Mouse (Mus musculus) MEL (cell line): Measurements from ENCODE around the gene Nelfcd. TPM values are rescaled to one million over a fixed set of nuclear protein-coding genes. Genes with fewer than 3 reads are reported as not detected.

Source experiments
- DNase-seq: peaks from one replicate; pipeline ENCODE4 v3.0.0; 2011; ENCODE audit warnings: low read depth, low spot score
- H3K27ac ChIP-seq: 2 replicates; pipeline ENCODE4 v1.5.1; 2012; ENCODE audit warnings: low read depth, mild to moderate bottlenecking, control low read depth, low read length, moderate library complexity; ENCODE audit not compliant: control insufficient read depth
- H3K27me3 ChIP-seq, 2 experiments: fragments of 150-350 bp in 1 of 2; sonication (generic) in 1 of 2; 2 replicates each; pipeline ENCODE4 v1.6.1; 2012; ENCODE audit warnings: low read length in 2 of 2, mild to moderate bottlenecking in 2 of 2, improper control_type of control experiment in 1 of 2, moderate library complexity in 1 of 2; ENCODE audit not compliant: insufficient read depth in 2 of 2, control insufficient read depth in 1 of 2
- H3K36me3 ChIP-seq, 2 experiments: 2 replicates each; pipeline ENCODE4 v1.6.1; 2012 to 2014; ENCODE audit warnings: low read length in 2 of 2, improper control_type of control experiment in 1 of 2, inconsistent platforms in 1 of 2, mild to moderate bottlenecking in 1 of 2; ENCODE audit not compliant: insufficient read depth in 2 of 2, control insufficient read depth in 1 of 2
- H3K4me1 ChIP-seq, 2 experiments: fragments of 150-350 bp in 1 of 2; sonication (generic) in 1 of 2; 2 replicates each; pipeline ENCODE4 v1.6.1; 2012; ENCODE audit warnings: low read length in 2 of 2, improper control_type of control experiment in 1 of 2, mild to moderate bottlenecking in 1 of 2; ENCODE audit not compliant: insufficient read depth in 2 of 2, control insufficient read depth in 1 of 2
- H3K4me3 ChIP-seq, 2 experiments: fragments of 150-350 bp in 1 of 2; sonication (generic) in 1 of 2; 2 replicates each; pipeline ENCODE4 v1.5.1; 2012; ENCODE audit warnings: low read depth in 2 of 2, low read length in 2 of 2, mild to moderate bottlenecking in 2 of 2, moderate library complexity in 2 of 2, control low read depth in 1 of 2, improper control_type of control experiment in 1 of 2; ENCODE audit not compliant: control insufficient read depth in 1 of 2, insufficient read depth in 1 of 2
- H3K79me2 ChIP-seq: 2 replicates; pipeline ENCODE4 v1.6.1; 2012; ENCODE audit warnings: mild to moderate bottlenecking, low read length, moderate library complexity; ENCODE audit not compliant: control insufficient read depth, poor library complexity, insufficient read depth
- H3K9ac ChIP-seq: 2 replicates; pipeline ENCODE4 v1.6.1; 2012; ENCODE audit warnings: low read depth, mild to moderate bottlenecking, control low read depth, low read length, moderate library complexity; ENCODE audit not compliant: control insufficient read depth, poor library complexity, severe bottlenecking
- H3K9me3 ChIP-seq: fragments of 150-350 bp; sonication (generic); replicated peaks from 2 replicates; pipeline ENCODE4 v1.6.1; 2012; ENCODE audit warnings: mild to moderate bottlenecking, low read length, improper control_type of control experiment, moderate library complexity; ENCODE audit not compliant: insufficient read depth
- BHLHE40 ChIP-seq: IDR thresholded peaks from 2 replicates; pipeline ENCODE4 v1.6.1; 2012; ENCODE audit warnings: low read depth, mild to moderate bottlenecking, inconsistent platforms, low read length, improper control_type of control experiment, borderline replicate concordance
- CTCF ChIP-seq, 3 experiments: IDR thresholded peaks in 2 of 3; conservative IDR thresholded peaks in 1 of 3; 2 replicates each; pipeline ENCODE4 v1.5.1; 2011 to 2012; ENCODE audit warnings: low read length in 3 of 3, low read depth in 2 of 3, mild to moderate bottlenecking in 2 of 3, improper control_type of control experiment in 1 of 3, inconsistent platforms in 1 of 3, mixed read lengths in 1 of 3, moderate library complexity in 1 of 3; ENCODE audit not compliant: control insufficient read depth in 1 of 3, insufficient read depth in 1 of 3, poor library complexity in 1 of 3, severe bottlenecking in 1 of 3
- E2F4 ChIP-seq: IDR thresholded peaks from 2 replicates; pipeline ENCODE4 v1.6.1; 2011; ENCODE audit warnings: low read depth, low read length, improper control_type of control experiment, borderline replicate concordance
- EP300 ChIP-seq, 2 experiments: IDR thresholded peaks; 2 replicates each; pipeline ENCODE4 v1.6.1; 2011; ENCODE audit warnings: improper control_type of control experiment in 2 of 2, low read length in 2 of 2, low read depth in 1 of 2, mild to moderate bottlenecking in 1 of 2
- GATA1 ChIP-seq: IDR thresholded peaks from 2 replicates; pipeline ENCODE4 v1.6.1; 2011; ENCODE audit warnings: low read depth, low read length, improper control_type of control experiment
- MEF2A ChIP-seq: IDR thresholded peaks from 2 replicates; pipeline ENCODE4 v1.6.1; 2014; ENCODE audit warnings: low read depth, mild to moderate bottlenecking, inconsistent platforms, low read length, improper control_type of control experiment; ENCODE audit not compliant: poor library complexity, insufficient replicate concordance, severe bottlenecking; ENCODE audit errors: extremely low read depth
- MYC ChIP-seq: IDR thresholded peaks from 2 replicates; pipeline ENCODE4 v1.6.1; 2011; ENCODE audit warnings: low read depth, mild to moderate bottlenecking, low read length, improper control_type of control experiment, moderate library complexity
- POLR2AphosphoS5 ChIP-seq: IDR thresholded peaks from 2 replicates; pipeline ENCODE4 v1.6.1; 2012; ENCODE audit warnings: low read depth, borderline replicate concordance, mild to moderate bottlenecking, inconsistent platforms, low read length, moderate library complexity, mixed read lengths
- RAD21 ChIP-seq: IDR thresholded peaks from 2 replicates; pipeline ENCODE4 v1.6.1; 2011; ENCODE audit warnings: mild to moderate bottlenecking, low read depth, low read length, improper control_type of control experiment
- SIN3A ChIP-seq: IDR thresholded peaks from 2 replicates; pipeline ENCODE4 v1.6.1; 2012; ENCODE audit warnings: low read length, improper control_type of control experiment, inconsistent platforms
- TBP ChIP-seq: IDR thresholded peaks from 2 replicates; pipeline ENCODE4 v1.8.0; 2011; ENCODE audit warnings: low read depth, low read length, improper control_type of control experiment
- UBTF ChIP-seq: IDR thresholded peaks from 2 replicates; pipeline ENCODE4 v1.6.1; 2012; ENCODE audit warnings: low read depth, mild to moderate bottlenecking, inconsistent platforms, low read length, improper control_type of control experiment, moderate library complexity, borderline replicate concordance; ENCODE audit not compliant: insufficient read depth
- USF1 ChIP-seq: IDR thresholded peaks from 2 replicates; pipeline ENCODE4 v1.6.1; 2014; ENCODE audit warnings: low read depth, mild to moderate bottlenecking, inconsistent platforms, low read length, improper control_type of control experiment, moderate library complexity
- USF2 ChIP-seq, 2 experiments: IDR thresholded peaks; 2 replicates each; pipeline ENCODE4 v1.6.1; 2011 to 2012; ENCODE audit warnings: improper control_type of control experiment in 2 of 2, low read length in 2 of 2, borderline replicate concordance in 1 of 2, inconsistent platforms in 1 of 2, low read depth in 1 of 2, mild to moderate bottlenecking in 1 of 2; ENCODE audit not compliant: insufficient read depth in 1 of 2
- ZC3H11A ChIP-seq: IDR thresholded peaks from 2 replicates; pipeline ENCODE4 v1.6.1; 2012; ENCODE audit warnings: low read depth, mild to moderate bottlenecking, inconsistent platforms, low read length, improper control_type of control experiment
- ZNF384 ChIP-seq: IDR thresholded peaks from 2 replicates; pipeline ENCODE4 v1.6.1; 2012; ENCODE audit warnings: low read depth, mild to moderate bottlenecking, inconsistent platforms, low read length, improper control_type of control experiment
- polyA plus RNA-seq, 2 experiments: library from polyadenylated mRNA; stranded (reverse) in 1 of 2; unstranded in 1 of 2; fragments of >175 nt in 1 of 2; fragments of >200 nt in 1 of 2; gene quantifications; 2 replicates each; pipeline versions ENCODE4 v1.2.1 to v1.2.4; 2012; ENCODE audit warnings: low replicate concordance in 2 of 2, low read depth in 1 of 2; ENCODE audit not compliant: insufficient read length in 2 of 2, insufficient read depth in 1 of 2, missing spikeins in 1 of 2
- total RNA-seq: library from RNA; depleted of rRNA; stranded (reverse); fragments of 300-350 nt; gene quantifications from 2 replicates; pipeline ENCODE4 v1.2.3, GENCODE M21; 2012

The Nelfcd gene
- total and polyA plus RNA-seq, 3 experiments: 46.8 to 89.0 (median 74.8) TPM

DNA sequence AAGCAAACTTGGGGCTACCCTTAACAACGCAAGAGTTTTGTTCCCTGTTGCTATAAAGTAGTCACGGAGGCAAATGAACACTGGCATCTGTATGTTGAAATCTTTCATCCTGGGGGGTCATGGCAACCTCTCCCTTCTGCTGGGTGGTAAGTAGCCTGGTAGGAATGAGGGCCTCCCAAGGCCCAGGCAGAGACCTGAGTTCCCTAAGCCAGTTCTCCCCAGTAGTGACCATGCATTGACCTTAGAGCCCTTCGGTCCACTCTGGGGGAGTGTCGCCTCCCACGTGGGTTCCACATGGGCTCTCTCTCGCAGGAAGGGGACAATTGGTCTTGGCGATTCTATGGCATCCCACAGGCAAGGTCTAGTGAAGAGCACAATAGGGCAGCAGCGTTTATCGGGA, 24.4 kb downstream of the Nelfcd start:
- H3K4me3 ChIP-seq: no peak overlapping the region
- TF ChIP-seq UBTF (no peak), TBP (no peak), EP300 (IDR thresholded peaks at IDR 0.05; ENCODE audit: low read depth in 1 of 2, low read length in 2 of 2) (no peak), MYC (no peak)
- H3K27me3 ChIP-seq: no peaks in the 10 kb centered on the region
- H3K36me3 ChIP-seq: peaks cover 0 to 16% of the 10 kb centered on the region in 2 experiments; a peak in 2 of 4 replicates
- H3K9me3 ChIP-seq: no peaks in the 10 kb centered on the region
- H3K79me2 ChIP-seq: peaks cover 4% of the 10 kb centered on the region; the same call in 1 of the 2 replicates
- DNase-seq: no peak
- H3K4me1 ChIP-seq: peaks cover 5 to 34% of the 10 kb centered on the region in 2 experiments; a peak in 3 of 4 replicates
- H3K27ac ChIP-seq: no peak overlapping the region
- H3K9ac ChIP-seq: no peak overlapping the region

DNA sequence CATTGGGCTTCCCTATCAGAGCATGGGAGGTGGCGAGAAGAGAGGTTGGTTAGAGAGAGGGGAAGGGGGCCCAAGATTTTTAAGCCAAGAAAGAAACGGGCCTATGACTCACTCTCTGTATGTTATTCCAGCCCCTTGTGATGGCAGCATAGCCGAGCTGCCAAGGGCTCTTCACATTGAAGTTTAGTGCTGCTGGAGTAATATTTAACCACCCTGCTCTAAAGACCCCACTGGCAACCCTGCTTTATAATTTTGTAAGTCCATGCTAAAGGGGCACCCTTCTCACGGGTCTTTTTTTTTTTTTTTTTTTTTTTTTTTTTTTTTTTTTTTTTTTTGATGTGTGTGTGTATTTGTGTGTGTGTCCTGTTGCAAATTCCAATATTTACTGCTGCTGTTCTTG, 26.3 kb downstream of the Nelfcd start:
- Histone ChIP-seq H3K27ac (no peak overlapping the region), H3K9ac (no peak overlapping the region), H3K9me3 (no peaks in the 10 kb centered on the region), H3K36me3 (peaks cover 0 to 12% of the 10 kb centered on the region in 2 experiments; a peak in 2 of 4 replicates), H3K27me3 (no peaks in the 10 kb centered on the region), H3K79me2 (peaks cover 4% of the 10 kb centered on the region; the same call in 1 of the 2 replicates), H3K4me3 (no peak overlapping the region), H3K4me1 (peaks cover 5 to 26% of the 10 kb centered on the region in 2 experiments; a peak in 3 of 4 replicates)
- DNase-seq: no peak
- TF ChIP-seq SIN3A: no peak
- TF ChIP-seq ZNF384: peak; percentile 75

DNA sequence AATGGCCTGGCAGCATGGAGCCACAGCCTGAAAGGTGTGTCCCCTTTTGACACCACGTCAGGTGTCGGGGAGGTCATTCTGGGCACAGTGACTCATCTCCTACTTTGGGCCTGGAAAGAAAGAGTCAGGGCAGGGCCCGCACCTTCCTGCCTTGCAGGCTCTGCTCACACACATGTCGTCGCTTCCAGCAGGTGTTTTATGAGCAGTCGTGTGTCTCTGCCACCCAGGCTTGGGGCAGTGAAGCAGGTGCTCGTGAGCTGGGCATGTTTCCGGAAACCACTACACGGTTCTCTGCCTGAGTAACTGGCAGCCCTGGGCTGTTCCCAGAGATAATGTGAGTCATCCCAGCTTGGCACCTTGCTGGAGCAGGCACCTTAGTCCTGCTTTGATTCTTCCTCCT, 26.9 kb downstream of the Nelfcd start:
- no peak for DNase-seq
- Histone ChIP-seq H3K4me3 (no peak overlapping the region), H3K36me3 (peaks cover 0 to 7% of the 10 kb centered on the region in 2 experiments; a peak in 2 of 4 replicates), H3K27me3 (no peaks in the 10 kb centered on the region), H3K9me3 (no peaks in the 10 kb centered on the region)
- TF ChIP-seq E2F4: no peak
- TF ChIP-seq MYC: no peak
- TF ChIP-seq GATA1: no peak
- TF ChIP-seq POLR2AphosphoS5: no peak
- no peak for TF ChIP-seq UBTF
- TF ChIP-seq CTCF (IDR thresholded peaks at IDR 0.05 in 2 of 3, conservative IDR thresholded peaks at IDR 0.05 in 1 of 3; ENCODE audit: control insufficient read depth in 1 of 3, insufficient read depth in 1 of 3, low read depth in 2 of 3, low read length in 3 of 3, poor library complexity in 1 of 3, severe bottlenecking in 1 of 3): no peak
- TF ChIP-seq USF2 (IDR thresholded peaks at IDR 0.05; ENCODE audit: borderline replicate concordance in 1 of 2, insufficient read depth in 1 of 2, low read depth in 1 of 2, low read length in 2 of 2): no peak
- TF ChIP-seq BHLHE40: no peak
- no peak for TF ChIP-seq ZC3H11A
- TF ChIP-seq MEF2A: no peak
- no peak for TF ChIP-seq RAD21
- no peak for TF ChIP-seq USF1
- TF ChIP-seq, all 39 proteins: peak for 0
- H3K79me2 ChIP-seq: peaks cover 4% of the 10 kb centered on the region; the same call in 1 of the 2 replicates
- H3K9ac ChIP-seq: no peak overlapping the region
- no peak overlapping the region for H3K27ac ChIP-seq
- H3K4me1 ChIP-seq: peaks cover 5 to 21% of the 10 kb centered on the region in 2 experiments; a peak in 3 of 4 replicates
